Mouse (Mus musculus) E14TG2a.4 (cell line): ENCODE measurements around the gene Cdh23.
"Not testable (repeated sequence)": the region's sequence is repeated elsewhere in the genome, so short reads cannot be mapped to it uniquely, and the experiment has no call there.

Experiments used
- CTCF ChIP-seq: conservative IDR thresholded peaks from 2 replicates; pipeline ENCODE4 v1.5.1; 2014; ENCODE audit warnings: low read length
- NANOG ChIP-seq: IDR thresholded peaks from 2 replicates; pipeline ENCODE4 v1.6.1; 2014; ENCODE audit warnings: borderline replicate concordance, low read length, mixed read lengths
- POU5F1 ChIP-seq: IDR thresholded peaks from 2 replicates; pipeline ENCODE4 v1.6.1; 2014; ENCODE audit warnings: low read length, borderline replicate concordance

DNA sequence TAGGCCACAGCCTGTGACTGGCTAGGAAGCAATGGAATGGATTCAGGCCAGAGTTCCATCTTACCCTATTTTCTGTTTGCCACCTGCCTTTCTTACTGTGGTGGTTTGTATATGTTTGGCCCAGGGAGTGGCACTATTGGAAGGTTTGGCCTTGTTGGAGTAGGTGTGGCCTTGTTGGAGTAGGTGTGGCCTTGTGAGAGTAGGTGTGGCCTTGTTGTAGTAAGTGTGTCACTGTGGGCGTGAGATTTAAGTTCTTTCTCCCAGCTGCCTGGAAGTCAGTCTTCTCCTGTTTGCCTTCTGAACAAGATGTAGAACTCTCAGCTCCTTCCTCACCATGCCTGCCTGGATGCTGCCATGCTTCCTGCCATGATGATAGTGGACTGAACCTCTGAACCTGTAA, 46.0 kb upstream of the Cdh23 start:
- TF ChIP-seq CTCF, NANOG, POU5F1: not testable (repeated sequence)
